In the genomic region with DNA sequence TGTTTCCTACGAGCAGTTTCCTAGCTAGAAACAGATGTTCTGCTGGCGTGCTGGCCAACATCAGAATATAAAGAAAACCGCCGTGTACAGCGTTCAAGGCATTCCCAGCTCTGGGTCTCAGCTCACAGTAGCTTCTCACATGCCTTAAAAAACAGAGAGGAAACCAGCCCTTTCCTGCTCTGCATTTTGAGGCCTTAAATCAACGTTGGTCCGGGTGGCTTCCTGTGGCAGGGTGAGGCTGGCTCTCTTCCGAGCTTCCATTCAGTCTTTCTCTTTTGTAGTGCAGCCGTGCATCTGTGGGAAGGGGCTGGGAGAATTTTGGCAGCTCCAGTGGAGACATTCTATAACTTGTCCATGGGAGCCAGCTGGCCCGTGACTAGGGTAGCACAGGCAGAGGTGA, we compare ENCODE assay signal across 10 mouse cellular contexts.
A peak's percentile ranks its signal among the peaks of the same experiment; 100 is the strongest.
DNase-seq lines count a peak whose midpoint lies in the region; ATAC-seq lines count a peak whose summit lies in the region.
"Had no signal": no experiment of that assay in that cellular context is flagged by ENCODE, and none has a peak within 500 bp of the region (broad histone marks: within the 10 kb centered on the region; RNA-seq: fewer than 3 reads in every experiment).

No protein-coding gene starts in this region.

- H3K4me3 ChIP-seq in heart, embryonic 13.5 days = no peak overlapping the region
- H3K4me3 ChIP-seq in midbrain, embryonic 14.5 days (replicated peaks; ENCODE audit: low read depth, low read length) = no peak overlapping the region
- H3K4me3 ChIP-seq in midbrain, embryonic 13.5 days (replicated peaks) = no peak overlapping the region
- H3K4me3 ChIP-seq in embryonic facial prominence, embryonic 15.5 days (replicated peaks) = no peak overlapping the region
- H3K4me3 ChIP-seq in limb, embryonic 12.5 days (replicated peaks) = no peak overlapping the region
- H3K4me3 ChIP-seq: erythroblast, embryonic 14.5 days had no signal

- no peaks in the 10 kb centered on the region for H3K36me3 ChIP-seq in heart, embryonic 13.5 days
- no peaks in the 10 kb centered on the region for H3K36me3 ChIP-seq in midbrain, embryonic 14.5 days (ENCODE audit: control insufficient read depth, insufficient read depth, low read length)
- no peaks in the 10 kb centered on the region for H3K36me3 ChIP-seq in midbrain, embryonic 13.5 days
- no peaks in the 10 kb centered on the region for H3K36me3 ChIP-seq in embryonic facial prominence, embryonic 15.5 days
- H3K36me3 ChIP-seq in limb, embryonic 12.5 days = no peaks in the 10 kb centered on the region

- H3K27ac ChIP-seq in heart, embryonic 13.5 days (replicated peaks) = peak overlapping the region; percentile 61
- no peak overlapping the region for H3K27ac ChIP-seq in midbrain, embryonic 14.5 days (replicated peaks; ENCODE audit: low read depth, low read length)
- no peak overlapping the region for H3K27ac ChIP-seq in midbrain, embryonic 13.5 days
- H3K27ac ChIP-seq in embryonic facial prominence, embryonic 15.5 days (replicated peaks) = peak overlapping the region; percentile 84
- H3K27ac ChIP-seq in limb, embryonic 12.5 days = peak overlapping the region; percentile 62; the same call in 1 of the 2 replicates

- ATAC-seq in heart, embryonic 13.5 days (ENCODE audit: extremely low read depth, insufficient number of reproducible peaks, low FRiP score, low TSS enrichment) = no peak
- ATAC-seq in midbrain, embryonic 14.5 days (ENCODE audit: low FRiP score, low TSS enrichment) = no peak
- no peak for ATAC-seq in midbrain, embryonic 13.5 days
- ATAC-seq in embryonic facial prominence, embryonic 15.5 days (ENCODE audit: insufficient number of reproducible peaks, low FRiP score, low TSS enrichment, low read depth) = peak; percentile 84
- no peak for ATAC-seq in limb, embryonic 12.5 days (ENCODE audit: insufficient number of reproducible peaks, insufficient read depth, low FRiP score, low TSS enrichment, low read depth)
- no peak for ATAC-seq in inflammation-experienced regulatory T-cells, adult 6 months

- WGBS in heart, embryonic 13.5 days = 52% methylated on average over 10 of the region's 10 CpGs
- WGBS in midbrain, embryonic 14.5 days = 73% methylated on average over 10 of the region's 10 CpGs
- 80% methylated on average over 10 of the region's 10 CpGs for WGBS in midbrain, embryonic 13.5 days
- 26% methylated on average over 10 of the region's 10 CpGs for WGBS in embryonic facial prominence, embryonic 15.5 days
- 51% methylated on average over 10 of the region's 10 CpGs for WGBS in limb, embryonic 12.5 days

- intact Hi-C loops in heart, postnatal 14 days (cut with DNase I) = no loop called here

- no peak overlapping the region for H3K4me2 ChIP-seq in heart, embryonic 13.5 days
- H3K4me2 ChIP-seq in midbrain, embryonic 14.5 days (ENCODE audit: low read length) = no peak overlapping the region
- H3K4me2 ChIP-seq in midbrain, embryonic 13.5 days (replicated peaks) = no peak overlapping the region
- peak overlapping the region; percentile 24 for H3K4me2 ChIP-seq in embryonic facial prominence, embryonic 15.5 days (replicated peaks)
- H3K4me2 ChIP-seq in limb, embryonic 12.5 days = no peak overlapping the region

- peaks cover 4% of the 10 kb centered on the region; the same call in 1 of the 2 replicates for H3K4me1 ChIP-seq in heart, embryonic 13.5 days
- H3K4me1 ChIP-seq in midbrain, embryonic 14.5 days (ENCODE audit: control insufficient read depth, insufficient read depth, low read length) = no peaks in the 10 kb centered on the region
- H3K4me1 ChIP-seq in midbrain, embryonic 13.5 days (replicated peaks) = no peaks in the 10 kb centered on the region
- peaks cover 17% of the 10 kb centered on the region for H3K4me1 ChIP-seq in embryonic facial prominence, embryonic 15.5 days
- H3K4me1 ChIP-seq in limb, embryonic 12.5 days (replicated peaks) = 0 out of 2 replicates have a peak, but pooled peaks cover 3% of the 10 kb centered on the region

- no peak for DNase-seq in heart, postnatal 14 days
- peak; percentile 11 for DNase-seq in midbrain, embryonic 14.5 days
- no peak for DNase-seq in urinary bladder, adult 2 months (ENCODE audit: low spot score)
- DNase-seq: thymus, adult 18-20 months had no signal

- no peaks in the 10 kb centered on the region for H3K27me3 ChIP-seq in heart, embryonic 13.5 days (replicated peaks)
- no peaks in the 10 kb centered on the region for H3K27me3 ChIP-seq in midbrain, embryonic 14.5 days (ENCODE audit: control insufficient read depth, insufficient read depth, low read length)
- H3K27me3 ChIP-seq in midbrain, embryonic 13.5 days = no peaks in the 10 kb centered on the region
- H3K27me3 ChIP-seq in embryonic facial prominence, embryonic 15.5 days = no peaks in the 10 kb centered on the region
- no peaks in the 10 kb centered on the region for H3K27me3 ChIP-seq in limb, embryonic 12.5 days

- H3K9me3 ChIP-seq in heart, embryonic 13.5 days = no peaks in the 10 kb centered on the region
- H3K9me3 ChIP-seq in midbrain, embryonic 14.5 days (ENCODE audit: control insufficient read depth, low read length) = no peaks in the 10 kb centered on the region
- H3K9me3 ChIP-seq in midbrain, embryonic 13.5 days = no peaks in the 10 kb centered on the region
- no peaks in the 10 kb centered on the region for H3K9me3 ChIP-seq in embryonic facial prominence, embryonic 15.5 days (replicated peaks)
- no peaks in the 10 kb centered on the region for H3K9me3 ChIP-seq in limb, embryonic 12.5 days

- H3K9ac ChIP-seq in heart, embryonic 13.5 days = no peak overlapping the region
- no peak overlapping the region for H3K9ac ChIP-seq in midbrain, embryonic 14.5 days (replicated peaks; ENCODE audit: low read length)
- no peak overlapping the region for H3K9ac ChIP-seq in midbrain, embryonic 13.5 days (replicated peaks)
- no peak overlapping the region for H3K9ac ChIP-seq in embryonic facial prominence, embryonic 15.5 days
- H3K9ac ChIP-seq in limb, embryonic 12.5 days (replicated peaks) = no peak overlapping the region

Comparison
In these comparisons a context has a peak if more than half of its experiments do, and no peak if none do; other contexts are left out.
1. H3K27ac ChIP-seq: peak in heart, embryonic 13.5 days (single experiment), embryonic facial prominence, embryonic 15.5 days (single experiment) and limb, embryonic 12.5 days (single experiment); none in midbrain, embryonic 14.5 days (single experiment) and midbrain, embryonic 13.5 days (single experiment).